Mouse (Mus musculus) MEL (cell line): Measurements from ENCODE around the gene Serpinf2.

Experiments
- CHD1 ChIP-seq: IDR thresholded peaks from 2 replicates; pipeline ENCODE4 v1.6.1; 2012; ENCODE audit warnings: low read depth, mild to moderate bottlenecking, inconsistent platforms, low read length, improper control_type of control experiment
- CHD2 ChIP-seq: IDR thresholded peaks from 2 replicates; pipeline ENCODE4 v1.6.1; 2011; ENCODE audit warnings: low read length, improper control_type of control experiment
- CTCF ChIP-seq, 3 experiments: IDR thresholded peaks in 2 of 3; conservative IDR thresholded peaks in 1 of 3; 2 replicates each; pipeline ENCODE4 v1.5.1; 2011 to 2012; ENCODE audit warnings: low read length in 3 of 3, low read depth in 2 of 3, mild to moderate bottlenecking in 2 of 3, improper control_type of control experiment in 1 of 3, inconsistent platforms in 1 of 3, mixed read lengths in 1 of 3, moderate library complexity in 1 of 3; ENCODE audit not compliant: control insufficient read depth in 1 of 3, insufficient read depth in 1 of 3, poor library complexity in 1 of 3, severe bottlenecking in 1 of 3
- E2F4 ChIP-seq: IDR thresholded peaks from 2 replicates; pipeline ENCODE4 v1.6.1; 2011; ENCODE audit warnings: low read depth, low read length, improper control_type of control experiment, borderline replicate concordance
- MAFK ChIP-seq: IDR thresholded peaks from 2 replicates; pipeline ENCODE4 v1.6.1; 2011; ENCODE audit warnings: low read depth, mild to moderate bottlenecking, low read length, improper control_type of control experiment, borderline replicate concordance
- MYC ChIP-seq: IDR thresholded peaks from 2 replicates; pipeline ENCODE4 v1.6.1; 2011; ENCODE audit warnings: low read depth, mild to moderate bottlenecking, low read length, improper control_type of control experiment, moderate library complexity
- POLR2A ChIP-seq, 2 experiments: IDR thresholded peaks; 2 replicates each; pipeline ENCODE4 v1.6.1; 2011 to 2012; ENCODE audit warnings: low read length in 2 of 2, mild to moderate bottlenecking in 2 of 2, control low read depth in 1 of 2, improper control_type of control experiment in 1 of 2, low read depth in 1 of 2, moderate library complexity in 1 of 2; ENCODE audit not compliant: control insufficient read depth in 1 of 2, insufficient read depth in 1 of 2, poor library complexity in 1 of 2
- TAL1 ChIP-seq: IDR thresholded peaks from 2 replicates; pipeline ENCODE4 v1.6.1; 2012; ENCODE audit warnings: mild to moderate bottlenecking, inconsistent platforms, low read length, moderate library complexity, mixed read lengths
- ZNF384 ChIP-seq: IDR thresholded peaks from 2 replicates; pipeline ENCODE4 v1.6.1; 2012; ENCODE audit warnings: low read depth, mild to moderate bottlenecking, inconsistent platforms, low read length, improper control_type of control experiment

- TF ChIP-seq CTCF (IDR thresholded peaks at IDR 0.05 in 2 of 3, conservative IDR thresholded peaks at IDR 0.05 in 1 of 3; ENCODE audit: control insufficient read depth in 1 of 3, insufficient read depth in 1 of 3, low read depth in 2 of 3, low read length in 3 of 3, poor library complexity in 1 of 3, severe bottlenecking in 1 of 3) (no peak), ZNF384 (no peak), POLR2A (IDR thresholded peaks at IDR 0.05; ENCODE audit: control insufficient read depth in 1 of 2, insufficient read depth in 1 of 2, low read depth in 1 of 2, low read length in 2 of 2, poor library complexity in 1 of 2) (no peak), MAFK (no peak), CHD2 (no peak), CHD1 (no peak), TAL1 (no peak), MYC (no peak), E2F4 (no peak)
Observed at GRCm38 (mm10) chr11:75441601-75442000, 2.2 kb upstream of the Serpinf2 start.
